Mouse (Mus musculus) skeletal muscle tissue, postnatal 0 days (tissue): ENCODE data around the gene Spink8. TPM values are rescaled to one million over a fixed set of nuclear protein-coding genes. Genes with fewer than 3 reads are reported as not detected.

Source experiments
- polyA plus RNA-seq: library from polyadenylated mRNA; unstranded; fragments of >200 nt; fragmentation: Nextera tagmentation; extraction: Ambion mirVana; gene quantifications from 2 replicates; pipeline ENCODE4 v1.2.1, GENCODE M21; 2015

Gene Spink8
- polyA plus RNA-seq, result 0.40 TPM in 1 of 2 replicates, not detected in the other

GRCm38 (mm10) chr9:109811980-109812379 lies at the start of gene Spink8:
Spink8 (plus strand) TSS chr9:109812280.

GRCm38 (mm10) chr9:109790570-109790969 lies 21.5 kb upstream of the Spink8 start, which contains the start of gene Fbxw27:
Fbxw27 (minus strand) TSS chr9:109790670.

GRCm38 (mm10) chr9:109832391-109833087 lies 20.5 kb downstream of the Spink8 start, which contains the start of gene Nme6:
Nme6 (plus strand) TSS chr9:109832749.

GRCm38 (mm10) chr9:109849312-109849758 lies 37.3 kb downstream of the Spink8 start, which contains the start of gene Camp:
Camp (minus strand) TSS chr9:109849617.

GRCm38 (mm10) chr9:109874797-109875691 lies 63.0 kb downstream of the Spink8 start, which contains the start of gene Cdc25a:
Cdc25a (plus strand) TSS chr9:109875579.

Other genes with a start within 250 kb of the Spink8 start
- not detected in 2 replicates for gene Fbxw15, start 244.0 kb upstream of the Spink8 start, polyA plus RNA-seq
- not detected in 2 replicates for gene Fbxw24, start 186.2 kb upstream of the Spink8 start, polyA plus RNA-seq
- gene Fbxw25, start 147.6 kb upstream of the Spink8 start, polyA plus RNA-seq, result not detected in 2 replicates
- not detected in 2 replicates for gene Fbxw18, start 109.6 kb upstream of the Spink8 start, polyA plus RNA-seq
- gene Fbxw26, start 66.2 kb upstream of the Spink8 start, polyA plus RNA-seq, result not detected in 2 replicates
- gene Fbxw27, start 21.6 kb upstream of the Spink8 start, polyA plus RNA-seq, result not detected in 2 replicates
- gene Nme6, start 20.5 kb downstream of the Spink8 start, polyA plus RNA-seq, result 44.2 and 44.5 TPM in 2 replicates
- 0.33 and 9.3 TPM in 2 replicates for gene Camp, start 37.3 kb downstream of the Spink8 start, polyA plus RNA-seq
- 7.0 and 8.7 TPM in 2 replicates for gene Cdc25a, start 63.3 kb downstream of the Spink8 start, polyA plus RNA-seq
- gene Map4, start 119.2 kb downstream of the Spink8 start, polyA plus RNA-seq, result 113 and 125 TPM in 2 replicates